Mouse (Mus musculus): ENCODE measurements at regions not wholly inside any gene's neighbourhood (a gene's known extent, or its start where the extent isn't known, plus 50 kb on each side); places are given as distances from the start of the nearest gene placed in this dataset.

DNA sequence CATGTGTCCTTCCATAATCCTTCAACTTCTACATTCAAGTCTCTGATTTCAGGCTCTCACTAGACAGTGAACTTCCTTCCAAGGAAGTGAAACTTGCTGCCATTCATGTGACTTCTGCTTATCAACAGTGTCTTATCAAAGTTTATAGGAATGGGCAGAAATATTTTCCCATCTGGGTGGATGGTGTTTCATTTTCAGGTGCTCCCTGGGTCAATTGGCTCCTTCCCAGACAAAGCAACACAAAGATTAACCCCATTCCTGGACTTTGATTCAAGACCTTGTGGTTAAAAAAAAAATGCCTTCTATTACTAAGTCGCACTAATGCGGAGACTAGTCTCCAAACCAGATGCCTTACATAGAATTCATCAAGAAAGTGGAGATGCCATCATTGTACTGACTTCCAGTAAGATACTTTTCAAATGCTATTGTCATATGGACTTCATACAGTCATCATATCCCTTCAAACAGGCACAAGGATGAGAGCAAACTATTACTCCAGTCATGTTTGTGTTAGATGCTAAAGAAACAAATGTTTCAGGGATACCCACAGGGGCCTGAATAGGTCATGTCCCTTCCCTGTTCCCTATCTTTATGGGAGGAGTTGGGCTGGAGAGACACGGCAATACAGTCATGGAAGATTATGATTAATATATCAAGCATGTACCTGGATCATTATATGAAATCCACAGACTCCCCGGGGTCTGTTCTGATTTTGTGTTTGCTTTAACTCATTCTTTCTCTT, 58.3 kb upstream of the Apob start:
- Histone ChIP-seq H3K4me1 (ENCODE audit: control insufficient read depth, insufficient read depth, low read length) (no peaks in the 10 kb centered on the region), H3K9me3 (replicated peaks; ENCODE audit: control insufficient read depth, low read length) (no peaks in the 10 kb centered on the region), H3K4me3 (ENCODE audit: low read length) (no peak overlapping the region), H3K4me2 (ENCODE audit: low read depth, low read length) (no peak overlapping the region), H3K27me3 (ENCODE audit: control insufficient read depth, insufficient read depth, low read length) (no peaks in the 10 kb centered on the region), H3K9ac (ENCODE audit: low read length) (no peak overlapping the region), H3K36me3 (ENCODE audit: control insufficient read depth, insufficient read depth) (no peaks in the 10 kb centered on the region), H3K27ac (ENCODE audit: low read length) (no peak overlapping the region)
- WGBS: 73% methylated on average over 4 of the region's 4 CpGs
- no peak for ATAC-seq (replicated peaks; ENCODE audit: extremely low read depth, insufficient read depth, low FRiP score)

DNA sequence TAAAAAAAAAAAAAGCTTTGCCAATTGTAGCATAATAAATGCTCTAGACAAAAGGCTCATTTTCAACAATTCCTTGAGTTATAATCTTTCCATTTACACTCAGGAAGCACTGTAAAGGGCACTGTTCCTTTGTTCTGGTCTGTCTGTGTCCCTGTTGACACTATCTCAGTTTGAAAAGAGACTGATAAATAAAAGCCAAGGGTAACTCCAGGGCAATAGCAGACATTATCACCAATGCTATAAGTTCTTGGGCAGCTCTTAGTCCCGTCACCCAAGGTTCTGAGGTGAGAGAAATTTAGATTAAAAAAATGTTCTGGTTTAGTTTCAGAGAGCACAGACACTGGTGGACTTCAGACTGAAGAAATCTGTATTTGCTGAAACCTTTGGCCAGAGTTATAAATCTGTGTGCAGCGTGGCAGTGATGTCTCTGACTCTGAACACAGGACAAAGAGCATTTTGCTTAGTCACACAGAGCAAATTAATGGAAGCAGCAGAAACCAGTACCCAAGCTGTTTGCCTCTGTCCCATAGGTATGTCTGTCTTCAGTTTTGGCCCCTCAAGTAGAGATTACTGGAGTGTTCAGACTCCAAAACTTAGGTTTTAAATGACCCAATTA, 57.6 kb upstream of the Apob start:
- Histone ChIP-seq H3K36me3 (ENCODE audit: control insufficient read depth, insufficient read depth) (no peaks in the 10 kb centered on the region), H3K4me2 (ENCODE audit: low read depth, low read length) (no peak overlapping the region), H3K4me3 (ENCODE audit: low read length) (no peak overlapping the region), H3K9ac (ENCODE audit: low read length) (no peak overlapping the region), H3K9me3 (replicated peaks; ENCODE audit: control insufficient read depth, low read length) (0 out of 2 replicates have a peak, but pooled peaks cover 2% of the 10 kb centered on the region), H3K27me3 (ENCODE audit: control insufficient read depth, insufficient read depth, low read length) (no peaks in the 10 kb centered on the region), H3K27ac (ENCODE audit: low read length) (no peak overlapping the region), H3K4me1 (ENCODE audit: control insufficient read depth, insufficient read depth, low read length) (no peaks in the 10 kb centered on the region)
- 53% methylated on average over 2 of the region's 2 CpGs for WGBS
- no peak for ATAC-seq (replicated peaks; ENCODE audit: extremely low read depth, insufficient read depth, low FRiP score)

DNA sequence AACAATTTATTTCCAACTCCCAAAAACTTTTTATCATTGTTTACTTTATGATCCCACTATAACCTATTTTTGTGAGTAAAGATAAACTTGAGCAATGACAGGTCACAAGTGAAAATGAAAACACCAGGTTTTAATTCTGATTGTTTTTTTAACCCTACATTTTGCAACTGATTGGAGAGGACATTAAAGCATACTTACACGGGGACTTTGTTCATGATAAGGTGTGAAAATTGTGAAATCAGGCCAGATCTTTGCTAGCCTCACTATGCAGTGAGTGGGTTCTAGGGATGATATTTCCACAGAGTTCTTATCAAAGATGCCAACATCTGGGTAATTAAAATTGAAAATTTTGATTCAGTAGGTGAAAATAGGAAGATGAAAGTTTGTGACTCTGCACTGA, 56.6 kb upstream of the Apob start:
- Histone ChIP-seq H3K4me3 (ENCODE audit: low read length) (no peak overlapping the region), H3K9me3 (replicated peaks; ENCODE audit: control insufficient read depth, low read length) (0 out of 2 replicates have a peak, but pooled peaks cover 2% of the 10 kb centered on the region), H3K9ac (ENCODE audit: low read length) (no peak overlapping the region), H3K27ac (ENCODE audit: low read length) (no peak overlapping the region), H3K4me1 (ENCODE audit: control insufficient read depth, insufficient read depth, low read length) (no peaks in the 10 kb centered on the region), H3K4me2 (ENCODE audit: low read depth, low read length) (no peak overlapping the region), H3K36me3 (ENCODE audit: control insufficient read depth, insufficient read depth) (no peaks in the 10 kb centered on the region), H3K27me3 (ENCODE audit: control insufficient read depth, insufficient read depth, low read length) (no peaks in the 10 kb centered on the region)
- ATAC-seq (replicated peaks; ENCODE audit: extremely low read depth, insufficient read depth, low FRiP score): no peak
- 53% methylated on average over 1 of the region's 1 CpGs for WGBS
